Comparison of ENCODE assay signal across 13 mouse cellular contexts in genomic region chr13:103262707-103263106, GRCm38 (mm10).
"Had no signal": no experiment of that assay in that cellular context is flagged by ENCODE, and none has a peak within 500 bp of the region (broad histone marks: within the 10 kb centered on the region; RNA-seq: fewer than 3 reads in every experiment).

No protein-coding gene starts in this region.

- H3K4me3 ChIP-seq: midbrain, embryonic 10.5 days; midbrain, embryonic 13.5 days; midbrain, embryonic 15.5 days; neural tube, embryonic 12.5 days; stomach, embryonic 15.5 days had no signal

- H3K9ac ChIP-seq: liver, embryonic 14.5 days; midbrain, embryonic 13.5 days; midbrain, embryonic 15.5 days; neural tube, embryonic 12.5 days; stomach, embryonic 15.5 days had no signal

- ATAC-seq: lung, postnatal 0 days; midbrain, embryonic 13.5 days; midbrain, embryonic 15.5 days had no signal

- H3K4me2 ChIP-seq: midbrain, embryonic 13.5 days; midbrain, embryonic 15.5 days; neural tube, embryonic 12.5 days; stomach, embryonic 15.5 days had no signal

- H3K27me3 ChIP-seq: midbrain, embryonic 13.5 days; midbrain, embryonic 15.5 days; neural tube, embryonic 12.5 days; stomach, embryonic 15.5 days had no signal

- H3K9me3 ChIP-seq: midbrain, embryonic 10.5 days; midbrain, embryonic 13.5 days; midbrain, embryonic 15.5 days; neural tube, embryonic 12.5 days; stomach, embryonic 15.5 days had no signal

- H3K4me1 ChIP-seq: midbrain, embryonic 10.5 days; midbrain, embryonic 13.5 days; midbrain, embryonic 15.5 days; neural tube, embryonic 12.5 days; stomach, embryonic 15.5 days had no signal

- H3K36me3 ChIP-seq: midbrain, embryonic 10.5 days; midbrain, embryonic 13.5 days; midbrain, embryonic 15.5 days; neural tube, embryonic 12.5 days; stomach, embryonic 15.5 days had no signal

- H3K27ac ChIP-seq: liver, embryonic 14.5 days; midbrain, embryonic 10.5 days; midbrain, embryonic 13.5 days; midbrain, embryonic 15.5 days; neural tube, embryonic 12.5 days; stomach, embryonic 15.5 days; stomach, postnatal 0 days had no signal

- DNase-seq: lung, adult 18-20 months; right cerebral cortex, postnatal 14 days; thymus, adult 2 months; thymus, postnatal 25 days; thymus, postnatal 4 days had no signal
